Mouse (Mus musculus): ENCODE results near the gene Cic.
A peak's percentile ranks its signal among the peaks of the same experiment; 100 is the strongest.
"Not testable (repeated sequence)": the region's sequence is repeated elsewhere in the genome, so short reads cannot be mapped to it uniquely, and the experiment has no call there.

The Cic gene

GRCm38 (mm10) chr7:25305956-25306613 lies 38.6 kb downstream of the Cic start, which contains the start of gene Tmem145:
Gene Tmem145 (plus strand): TSS chr7:25306106.
- no peak for DNase-seq (ENCODE audit: low read depth)

GRCm38 (mm10) chr7:25306614-25306996 lies 39.1 kb downstream of the Cic start:
- no peak for DNase-seq (ENCODE audit: low read depth)

- DNase-seq (ENCODE audit: low read depth), result no peak
These were observed 41.3 kb downstream of the Cic start for GRCm38 (mm10) chr7:25308702-25309318.

- DNase-seq (ENCODE audit: low read depth), result no peak
These were observed 41.9 kb downstream of the Cic start for GRCm38 (mm10) chr7:25309425-25309824.

- DNase-seq (ENCODE audit: low read depth), result no peak
These were observed 43.7 kb downstream of the Cic start for GRCm38 (mm10) chr7:25311193-25311592.

- DNase-seq (ENCODE audit: low read depth), result no peak
These were observed 45.8 kb downstream of the Cic start for GRCm38 (mm10) chr7:25313325-25313724.

- DNase-seq (ENCODE audit: low read depth), result no peak
These were observed 47.3 kb downstream of the Cic start for GRCm38 (mm10) chr7:25314606-25315305.

- DNase-seq (ENCODE audit: low read depth), result no peak
These were observed 48.0 kb downstream of the Cic start for GRCm38 (mm10) chr7:25315306-25316041.

- peak; percentile 97 for DNase-seq (ENCODE audit: low read depth)
These were observed 49.3 kb downstream of the Cic start, which contains the start of gene Megf8 for GRCm38 (mm10) chr7:25316532-25317445. Gene Megf8 (plus strand): TSS chr7:25317164.

- DNase-seq (ENCODE audit: low read depth), result no peak
These were observed 50.0 kb downstream of the Cic start for GRCm38 (mm10) chr7:25317446-25317999.

- DNase-seq (ENCODE audit: low read depth), result no peak
These were observed 54.6 kb downstream of the Cic start for GRCm38 (mm10) chr7:25322058-25322484.

GRCm38 (mm10) chr7:25323219-25323618 lies 55.7 kb downstream of the Cic start:
- no peak for DNase-seq (ENCODE audit: low read depth)

GRCm38 (mm10) chr7:25325431-25325830 lies 57.9 kb downstream of the Cic start:
- not testable (repeated sequence) for DNase-seq (ENCODE audit: low read depth)

GRCm38 (mm10) chr7:25326233-25326632 lies 58.7 kb downstream of the Cic start:
- no peak for DNase-seq (ENCODE audit: low read depth)

- DNase-seq (ENCODE audit: low read depth), result peak; percentile 56
These were observed 66.2 kb downstream of the Cic start for GRCm38 (mm10) chr7:25333596-25334307.

GRCm38 (mm10) chr7:25334472-25334871 lies 67.0 kb downstream of the Cic start:
- no peak for DNase-seq (ENCODE audit: low read depth)

- no peak for DNase-seq (ENCODE audit: low read depth)
These were observed 71.8 kb downstream of the Cic start for GRCm38 (mm10) chr7:25339329-25339728.

- DNase-seq (ENCODE audit: low read depth), result no peak
These were observed 73.7 kb downstream of the Cic start for GRCm38 (mm10) chr7:25341000-25341784.
